Mouse (Mus musculus) CD4-positive, CD25-positive, alpha-beta regulatory T cell, adult 2 months (primary cell): ENCODE results near the gene Ampd1.

Experiments
- DNase-seq: peaks from one replicate; pipeline ENCODE4 v3.0.0-alpha.2; 2012; ENCODE audit warnings: low read depth, low spot score

The Ampd1 gene

DNA sequence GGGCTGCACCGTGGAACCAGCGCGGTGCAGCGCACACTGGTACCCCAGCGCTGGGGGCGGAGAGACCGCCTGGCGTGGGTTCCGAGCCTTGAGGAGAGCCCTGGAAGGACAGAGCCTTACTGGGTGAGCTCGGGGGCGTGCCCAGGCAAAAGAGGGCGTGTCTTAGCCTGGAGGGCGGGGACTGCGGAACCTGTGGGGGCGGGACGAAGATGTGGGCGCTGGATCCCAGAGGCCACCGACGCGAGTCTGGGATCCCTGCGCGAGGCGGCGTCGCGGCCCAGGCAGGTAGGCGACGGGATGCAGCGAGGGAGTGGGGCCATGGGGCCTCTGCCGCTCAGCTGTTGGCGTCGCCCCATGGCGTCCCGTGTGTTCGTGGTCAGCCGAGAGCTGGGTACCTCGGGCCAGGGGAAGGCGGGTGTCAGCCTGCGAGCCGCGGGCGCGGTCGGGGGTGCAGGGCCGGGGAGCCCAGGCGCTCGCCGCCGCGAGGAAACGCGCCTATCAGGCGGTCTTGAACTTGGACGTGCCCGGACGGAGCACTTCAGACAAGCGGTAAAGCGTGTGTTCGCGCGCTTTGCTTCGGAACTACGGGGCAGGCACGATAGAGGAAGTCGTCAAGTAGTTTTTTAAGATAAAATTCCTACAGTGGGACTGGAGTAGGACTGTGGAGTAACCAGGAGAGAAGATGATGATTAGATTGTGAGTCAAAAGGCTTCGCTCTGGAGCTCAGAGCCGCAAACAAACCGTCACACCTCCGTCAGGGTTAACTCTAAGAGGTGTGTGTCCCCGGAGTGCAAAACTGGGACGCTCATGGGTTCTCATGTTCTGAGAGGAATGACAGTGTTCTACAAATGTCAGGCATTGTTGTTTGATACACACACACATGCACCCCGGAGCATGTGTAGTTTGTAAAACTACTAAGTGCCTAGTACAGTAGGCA, 28.9 kb downstream of the Ampd1 start, which contains the start of gene Dennd2c:
Dennd2c (plus strand) TSS at position 151 of the 937 bp plus-strand sequence.
- peak; percentile 92 for DNase-seq

DNA sequence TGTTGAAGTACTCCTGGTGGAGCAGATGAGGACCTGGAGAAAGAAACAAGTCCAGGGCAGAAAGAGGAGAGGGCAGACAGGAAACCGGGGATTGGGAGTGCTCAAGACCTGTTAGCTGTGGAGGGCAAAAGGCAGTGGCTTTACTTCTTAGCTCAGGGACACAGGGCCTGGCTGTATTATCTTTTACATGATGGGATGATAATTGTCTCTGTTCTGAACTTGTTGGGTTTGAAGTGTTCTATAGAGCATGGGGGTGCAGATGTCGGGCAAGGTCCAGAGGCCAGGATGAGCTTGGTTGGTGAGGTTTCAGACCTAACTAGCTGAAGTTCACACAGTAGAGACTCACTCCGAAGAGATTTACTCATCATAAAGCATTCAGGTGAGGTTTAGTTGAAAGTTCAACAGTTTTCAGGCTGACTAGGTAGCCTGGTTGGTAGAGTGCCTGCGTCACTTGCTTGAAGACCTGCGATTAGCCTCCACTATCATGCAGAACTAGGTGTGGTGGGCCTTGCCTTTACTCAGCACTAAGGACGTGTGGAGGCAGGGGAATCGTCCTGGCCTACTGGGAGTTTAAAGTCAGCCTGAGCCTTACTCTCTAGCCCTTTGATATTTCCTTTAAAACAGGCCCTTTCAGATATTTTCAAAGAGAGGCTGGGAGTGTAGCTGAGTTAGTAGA, 33.9 kb downstream of the Ampd1 start:
- no peak for DNase-seq

DNA sequence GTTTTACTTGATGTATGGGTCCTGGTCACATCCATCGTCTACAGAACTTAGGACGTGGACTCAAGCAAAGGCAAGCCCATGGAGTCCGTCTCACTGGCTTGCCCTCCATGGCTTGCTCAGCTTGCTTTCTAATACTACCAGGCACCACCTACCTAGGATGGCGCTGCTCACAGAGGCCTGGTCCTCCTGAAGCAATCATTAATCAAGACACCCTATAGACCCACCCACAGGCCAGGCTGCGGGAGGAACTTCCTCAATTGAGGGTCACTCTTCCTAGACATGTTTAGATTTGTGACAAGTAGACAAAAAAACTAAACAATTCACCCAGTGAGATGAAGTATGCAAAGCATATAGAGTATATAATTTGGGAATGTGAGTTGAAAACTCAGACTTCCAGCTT, 38.4 kb downstream of the Ampd1 start:
- no peak for DNase-seq

DNA sequence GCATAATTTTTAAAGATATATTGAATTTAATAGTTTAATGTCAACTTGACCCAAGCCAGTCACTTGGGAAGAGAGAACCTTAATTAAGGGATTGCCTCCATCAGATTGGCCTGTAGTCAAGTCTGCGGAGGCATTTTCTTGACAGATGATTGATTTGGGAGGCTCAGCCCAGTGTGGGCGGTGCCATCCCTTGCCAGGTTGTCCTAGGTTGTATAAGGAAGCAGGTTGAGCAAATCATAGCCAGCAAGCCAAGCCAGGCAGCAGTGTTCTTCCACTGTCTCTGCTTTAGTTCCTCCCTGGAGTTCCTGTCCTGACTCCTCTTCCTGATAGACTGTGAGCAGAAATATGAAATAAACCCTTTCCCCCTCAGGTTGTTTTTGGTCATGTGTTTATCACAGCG, 49.8 kb downstream of the Ampd1 start:
- no peak for DNase-seq

DNA sequence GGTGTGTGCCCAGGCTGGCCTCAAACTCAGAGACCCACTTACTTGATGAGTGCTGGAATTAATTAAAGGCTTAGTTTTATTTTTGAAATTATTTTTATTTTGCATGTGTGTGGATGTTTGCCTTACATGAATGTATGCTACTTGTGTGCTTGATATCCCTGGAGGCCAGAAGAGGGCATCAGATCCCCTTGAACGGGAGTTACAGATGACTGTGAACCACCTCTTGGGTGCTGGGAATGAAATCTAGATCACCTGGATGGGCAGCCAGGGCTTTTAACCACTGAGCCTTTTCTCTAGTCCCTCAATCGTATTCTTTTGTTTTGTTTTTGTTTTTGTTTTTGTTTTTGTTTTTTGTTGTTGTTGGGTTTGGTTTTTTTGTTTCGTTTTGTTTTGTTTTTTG, 52.3 kb downstream of the Ampd1 start:
- no peak for DNase-seq

DNA sequence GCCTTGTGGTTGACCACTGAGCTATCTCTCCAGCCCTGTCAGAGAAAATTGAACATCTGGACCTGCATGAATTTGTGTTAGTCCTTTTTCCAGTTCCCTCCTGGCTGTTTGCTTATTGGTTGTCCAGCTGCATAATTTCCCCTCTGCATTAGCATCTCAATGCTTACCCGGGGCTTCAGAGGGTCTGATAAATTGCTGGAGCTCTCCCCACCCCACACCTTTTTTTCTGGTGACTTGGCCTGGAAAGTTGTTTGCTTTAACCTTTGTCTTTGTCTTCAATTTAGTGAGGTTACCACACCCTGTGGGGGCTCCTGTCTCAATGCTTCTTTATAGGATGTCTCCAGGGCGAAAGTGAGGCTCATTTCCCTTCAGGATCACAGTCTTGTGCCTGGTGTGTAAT, 53.4 kb downstream of the Ampd1 start:
- no peak for DNase-seq

DNA sequence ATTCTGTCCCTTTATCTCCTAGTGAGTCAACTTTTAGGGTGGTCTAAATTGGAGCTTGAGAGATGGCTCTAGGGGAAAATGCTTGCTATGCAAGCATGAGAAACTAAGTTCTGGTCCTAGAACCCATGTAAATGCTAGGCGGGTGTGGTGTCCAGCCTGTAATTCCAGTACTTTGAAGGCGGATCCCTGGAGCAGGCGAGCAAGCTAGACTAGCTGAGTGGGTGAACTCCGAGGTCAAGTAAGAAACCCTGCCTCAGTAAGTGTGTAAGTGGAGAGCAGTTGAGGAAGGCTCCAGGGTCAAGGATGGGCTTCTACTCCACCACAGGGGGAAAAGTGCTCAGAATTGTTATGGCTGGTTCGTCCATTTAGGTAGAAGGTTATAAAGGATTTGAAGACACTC, 53.9 kb downstream of the Ampd1 start:
- no peak for DNase-seq

DNA sequence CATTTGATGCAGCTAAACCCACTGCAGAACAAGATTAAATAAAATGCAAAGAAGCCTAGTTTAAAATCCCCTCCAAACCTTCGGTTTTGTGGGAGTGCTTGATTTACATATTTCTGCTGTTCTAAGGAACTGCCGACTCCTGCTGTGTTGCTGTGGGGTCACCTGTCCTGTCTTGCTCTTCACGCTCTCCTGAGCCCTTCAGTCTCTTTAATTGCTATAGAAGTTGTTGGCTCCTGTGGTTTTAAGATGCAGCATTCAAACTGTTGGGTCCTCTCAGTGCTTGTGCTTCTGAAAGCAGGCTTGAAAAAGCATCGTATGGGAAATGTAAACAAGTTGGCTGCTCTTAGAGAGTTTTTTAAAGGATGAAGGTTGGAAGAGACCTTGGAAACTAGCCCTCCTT, 54.4 kb downstream of the Ampd1 start:
- no peak for DNase-seq

DNA sequence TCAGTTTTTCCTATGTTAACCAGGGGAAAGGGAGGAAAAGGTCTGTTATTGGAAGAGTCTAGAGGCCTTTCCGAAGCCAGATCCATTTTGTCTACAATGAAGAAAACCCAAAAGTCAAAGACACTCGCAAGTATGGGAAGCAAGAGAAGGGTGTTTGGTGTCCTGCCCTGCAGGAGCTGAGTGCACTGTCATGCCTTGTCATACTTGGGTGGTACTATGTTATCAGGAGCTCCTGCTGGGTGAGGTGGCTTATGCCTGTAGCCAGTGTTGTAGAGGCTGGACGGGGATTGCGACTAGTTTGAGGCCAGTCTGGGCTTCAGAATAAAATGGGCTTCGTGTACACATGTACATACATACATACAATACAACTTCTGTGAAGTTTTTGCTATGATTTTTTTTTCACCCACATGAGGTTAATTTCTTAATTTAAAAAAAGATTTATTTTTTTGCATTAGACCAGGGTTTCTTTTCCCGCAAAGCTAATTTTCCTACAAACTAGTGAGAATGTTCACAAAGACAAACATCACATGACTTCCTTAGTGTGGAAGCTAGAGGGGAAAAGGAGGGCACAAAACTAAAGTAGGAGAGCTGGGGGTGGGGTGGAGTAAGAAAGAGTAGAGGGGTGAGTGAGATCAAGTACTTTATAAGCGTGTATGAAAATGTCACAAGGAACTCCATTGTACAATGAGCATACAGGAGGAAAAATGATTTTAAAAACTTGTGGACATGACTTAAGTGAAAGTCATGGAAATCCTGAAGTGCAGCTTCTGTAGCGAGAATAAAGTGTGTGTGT, 55.7 kb downstream of the Ampd1 start:
- DNase-seq, result no peak

DNA sequence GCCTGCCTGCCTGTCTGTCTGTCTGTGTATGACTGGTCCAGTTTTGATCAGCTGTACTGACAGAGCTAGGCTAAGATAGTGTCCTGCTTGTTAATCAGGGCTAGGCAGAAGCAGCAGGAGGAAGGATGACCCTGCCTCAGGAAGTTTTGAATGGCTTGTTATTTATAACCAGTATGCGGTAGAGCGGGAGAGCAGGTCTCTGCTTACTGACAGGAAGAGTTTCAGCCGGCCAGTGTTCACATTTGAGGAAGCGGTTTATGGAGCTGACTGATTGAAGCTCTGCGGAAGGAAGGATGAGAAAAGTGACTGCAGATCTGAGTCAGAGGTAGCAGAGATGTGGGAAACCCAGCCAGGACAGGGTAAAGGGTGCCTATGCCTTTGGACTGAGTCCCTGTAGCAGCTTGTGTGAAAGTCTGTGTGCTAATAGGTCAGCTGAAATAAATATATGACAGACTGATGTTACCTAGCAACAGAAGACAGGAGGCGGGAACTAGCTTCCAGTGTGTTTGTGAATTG, 56.5 kb downstream of the Ampd1 start:
- peak; percentile 33 for DNase-seq

DNA sequence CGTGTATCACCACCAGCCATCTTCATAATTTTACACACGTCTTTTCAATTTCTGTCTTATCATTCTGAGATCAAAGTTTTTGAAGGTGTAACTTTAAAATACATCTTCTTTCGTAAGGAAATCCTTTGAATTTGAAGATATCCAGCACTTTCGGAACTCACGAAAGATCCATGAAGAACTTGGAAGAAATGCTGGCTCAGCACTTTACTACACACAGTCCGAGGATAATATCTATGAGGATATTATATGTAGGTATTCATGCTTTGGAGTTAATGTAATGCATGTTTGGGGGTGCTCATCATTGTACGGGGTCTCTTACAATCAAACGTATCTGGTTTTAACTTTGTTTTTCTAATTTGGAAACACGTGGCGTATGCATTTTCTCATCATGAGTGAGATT, 59.3 kb downstream of the Ampd1 start:
- no peak for DNase-seq

DNA sequence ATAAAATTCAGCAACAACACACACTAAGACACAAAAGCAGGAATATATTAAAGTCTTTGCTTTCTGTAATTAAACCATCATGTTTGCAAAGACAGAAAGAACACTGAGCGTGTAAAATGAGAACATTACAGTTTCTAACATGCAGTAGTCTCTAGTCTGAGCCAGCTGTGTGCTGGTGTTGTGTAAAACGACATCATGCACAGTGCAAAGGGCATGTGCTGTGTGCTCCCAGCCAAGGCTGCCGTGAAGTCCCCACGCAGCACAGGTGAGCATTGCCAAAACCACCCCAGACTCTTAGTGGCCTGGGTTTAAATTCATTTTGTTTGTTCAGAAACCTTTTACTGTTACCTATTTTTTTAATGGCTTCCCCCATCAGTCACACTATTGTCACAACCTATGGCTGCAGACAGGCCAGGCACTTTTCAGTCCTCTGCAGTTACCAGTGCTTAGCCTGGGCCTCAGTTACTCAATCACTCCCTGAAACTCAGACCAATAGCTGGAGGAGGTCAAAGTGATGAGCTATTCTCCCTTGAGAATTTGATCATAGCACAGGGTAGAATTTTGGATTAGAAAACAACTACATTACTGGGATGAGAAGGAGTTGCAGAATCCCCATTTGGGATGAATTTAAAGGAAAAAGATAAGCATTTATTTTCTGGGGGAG, 62.7 kb downstream of the Ampd1 start:
- DNase-seq, result no peak

DNA sequence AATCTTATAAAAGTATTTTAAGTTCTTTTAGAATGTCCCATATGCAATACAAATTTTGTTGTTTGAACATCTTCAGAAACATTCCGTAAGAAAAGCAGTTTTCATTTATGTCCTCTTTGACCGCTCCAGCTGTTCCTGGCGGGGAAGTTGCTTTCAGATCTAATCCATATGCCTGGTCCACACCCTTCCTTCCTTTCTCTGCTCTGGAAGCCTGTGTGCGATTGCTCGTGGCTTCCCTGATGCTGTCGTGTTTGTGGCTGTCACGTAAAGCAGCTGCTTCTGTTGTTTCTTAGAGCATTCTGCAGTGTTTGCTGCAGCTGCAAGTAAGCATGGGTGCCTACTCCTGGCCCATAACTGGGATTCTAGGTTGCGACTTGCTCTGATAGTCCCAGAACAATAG, 65.2 kb downstream of the Ampd1 start:
- no peak for DNase-seq

DNA sequence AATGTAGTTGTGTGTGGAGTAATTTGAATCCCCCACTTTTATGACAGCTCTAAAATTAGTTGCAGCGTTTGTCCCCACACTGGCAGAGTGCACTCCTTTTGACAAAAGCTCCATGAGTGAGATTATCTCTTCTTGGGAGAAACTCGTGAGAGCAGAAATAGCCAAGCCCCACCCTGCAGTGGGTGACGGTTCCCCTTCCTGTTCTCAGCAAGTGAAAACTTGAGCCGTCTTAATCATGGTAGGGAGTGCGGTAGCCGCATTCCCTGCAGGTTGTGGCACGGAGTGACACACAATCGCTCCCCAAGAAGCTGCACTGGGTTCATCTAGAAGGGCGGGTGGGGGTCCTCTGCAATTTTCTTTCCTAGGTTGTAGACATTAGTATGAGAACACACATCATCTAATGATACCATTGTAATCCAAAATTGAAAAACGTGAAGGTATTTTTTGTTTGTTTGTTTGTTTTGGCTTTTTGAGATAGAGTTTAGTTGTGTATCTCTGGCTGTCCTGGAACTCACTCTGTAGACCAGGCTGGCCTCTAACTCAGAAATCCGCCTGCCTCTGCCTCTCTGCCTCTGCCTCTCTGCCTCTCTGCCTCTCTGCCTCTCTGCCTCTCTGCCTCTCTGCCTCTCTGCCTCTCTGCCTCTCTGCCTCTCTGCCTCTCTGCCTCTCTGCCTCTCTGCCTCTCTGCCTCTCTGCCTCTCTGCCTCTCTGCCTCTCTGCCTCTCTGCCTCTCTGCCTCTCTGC, 66.5 kb downstream of the Ampd1 start:
- DNase-seq, result peak; percentile 15

DNA sequence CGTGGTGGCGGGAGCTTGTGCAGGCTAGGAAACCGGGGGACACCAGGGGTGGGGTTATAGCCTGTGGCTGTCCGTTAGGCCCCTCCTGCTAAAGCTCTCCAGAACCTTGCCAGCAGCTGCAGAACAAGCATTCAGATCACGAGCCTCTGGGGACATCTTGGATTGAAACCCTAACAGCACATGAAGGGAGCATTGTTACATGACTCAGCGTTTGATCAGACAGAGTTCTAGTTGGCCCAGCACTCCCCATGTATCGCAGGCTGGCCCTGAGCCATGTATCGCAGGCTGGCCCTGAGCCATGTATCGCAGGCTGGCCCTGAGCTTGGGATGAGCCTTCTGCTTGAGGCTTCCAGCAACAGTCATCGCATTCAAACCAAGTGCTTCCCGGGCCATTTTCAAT, 67.5 kb downstream of the Ampd1 start:
- DNase-seq, result no peak

DNA sequence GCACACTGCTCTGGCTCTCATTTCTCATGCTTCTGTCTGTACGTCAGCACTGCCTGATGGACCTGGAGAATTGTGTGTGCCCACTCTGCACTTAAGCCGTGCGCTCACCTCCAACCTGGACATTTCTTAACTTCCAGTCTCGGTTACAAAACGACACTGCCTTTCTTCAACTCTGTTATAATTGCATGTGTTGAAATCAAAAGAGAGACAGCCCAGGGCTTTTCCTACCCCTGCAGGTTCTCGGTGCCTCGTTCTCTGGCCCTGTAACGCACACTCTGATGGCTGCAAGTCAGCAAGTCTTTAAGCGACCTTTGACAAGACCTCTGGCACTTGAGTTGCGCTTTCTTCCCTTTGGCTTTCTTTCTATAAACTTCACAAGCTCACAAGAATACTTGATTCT, 68.6 kb downstream of the Ampd1 start:
- DNase-seq, result no peak

DNA sequence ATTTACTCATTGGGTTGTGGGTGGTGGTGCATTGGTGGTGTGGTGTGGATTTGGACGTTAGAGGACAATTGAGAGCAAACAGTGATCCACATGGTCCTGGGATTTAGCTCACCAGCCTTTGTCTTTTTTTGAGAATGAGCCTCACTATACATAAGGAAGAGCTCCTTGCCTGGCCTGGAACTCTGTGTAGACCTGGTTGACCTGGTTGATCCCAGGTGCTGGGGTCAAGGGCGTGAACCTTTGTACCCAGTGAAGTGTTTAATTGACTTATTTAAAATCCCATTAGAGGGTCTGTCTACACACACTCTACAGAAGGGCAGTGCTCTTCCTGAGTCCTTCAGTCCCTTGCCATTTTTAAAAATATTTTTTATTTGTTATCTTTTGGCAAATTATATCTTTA, 71.5 kb downstream of the Ampd1 start:
- no peak for DNase-seq

DNA sequence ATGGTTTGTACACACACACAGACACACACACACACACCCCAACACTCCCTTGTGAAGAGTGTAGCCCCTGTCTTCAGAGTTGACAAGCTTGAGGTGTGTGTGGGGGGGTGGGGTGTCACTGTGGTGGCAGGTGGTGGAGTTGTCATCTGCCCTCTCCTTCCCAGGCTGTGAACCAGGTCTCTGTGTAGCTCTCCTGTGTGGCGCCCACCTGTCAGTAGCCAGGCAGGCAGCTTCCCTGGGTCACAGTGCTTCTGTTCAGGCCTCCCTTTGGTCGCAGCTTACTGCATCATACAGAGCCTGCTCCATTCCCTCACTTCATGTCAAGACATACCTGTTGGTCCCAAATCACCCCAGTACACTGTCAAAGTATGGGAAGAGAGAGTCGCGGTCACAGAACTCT, 72.0 kb downstream of the Ampd1 start:
- no peak for DNase-seq

DNA sequence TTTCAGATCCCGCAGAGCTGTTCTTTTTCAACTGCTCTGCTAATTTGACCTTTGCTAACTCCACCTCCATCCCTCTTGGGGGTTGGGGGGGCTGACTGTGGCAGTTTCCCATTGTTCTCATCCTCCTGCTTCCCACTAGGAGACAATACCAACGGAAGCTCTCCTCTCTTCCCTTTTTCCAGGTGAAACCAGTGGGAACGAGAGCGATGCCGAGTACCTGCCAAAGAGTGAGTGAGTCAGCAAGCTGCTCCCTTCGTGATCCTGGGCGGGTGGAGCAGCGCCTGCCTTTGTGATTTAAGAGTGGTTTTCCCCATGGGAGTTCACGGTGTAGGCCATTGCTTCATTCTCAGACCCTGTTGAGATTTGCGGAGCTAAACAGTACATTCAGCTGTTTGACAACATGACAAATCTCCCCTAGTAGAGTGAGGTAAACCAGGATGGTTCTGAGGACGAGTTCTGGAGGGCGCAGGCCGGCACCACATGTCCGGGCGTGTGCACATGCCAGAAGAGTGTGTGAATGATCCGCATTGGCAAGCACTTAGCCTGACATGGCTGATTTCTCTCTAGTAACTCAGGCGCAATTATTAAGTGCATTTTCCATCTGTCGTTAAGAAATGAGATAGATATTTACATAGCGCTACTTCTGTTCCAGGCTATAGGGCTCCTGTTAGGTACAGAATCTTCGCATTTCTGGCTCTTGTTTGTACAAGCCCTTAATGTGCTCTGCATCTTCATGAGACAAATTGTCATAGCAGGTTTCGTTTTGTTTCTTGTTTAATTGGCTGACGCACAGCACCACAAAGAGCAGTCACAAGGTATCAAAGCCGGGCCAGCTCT, 72.7 kb downstream of the Ampd1 start:
- DNase-seq, result no peak

DNA sequence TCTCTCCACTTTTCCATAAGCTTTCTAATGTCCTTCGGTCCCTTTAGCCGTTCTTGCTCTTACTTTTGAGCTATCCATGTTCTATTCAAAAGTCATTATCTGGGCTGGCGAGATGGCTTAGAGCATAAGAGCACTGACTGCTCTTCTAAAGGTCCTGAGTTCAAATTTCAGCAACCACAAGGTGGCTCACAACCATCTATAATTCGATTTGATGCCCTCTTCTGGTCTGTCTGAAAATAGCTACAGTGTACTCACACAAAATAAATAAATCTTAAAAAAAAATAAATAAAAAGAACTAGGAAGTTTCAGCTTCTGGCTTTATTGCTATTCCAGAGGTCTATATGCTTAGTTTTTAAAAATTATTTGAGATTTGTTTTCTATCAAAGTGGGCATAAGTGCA, 74.0 kb downstream of the Ampd1 start:
- DNase-seq, result no peak
